Mouse (Mus musculus) myocyte (in vitro differentiated cells): Measurements from ENCODE around the gene Parm1. TPM values are rescaled to one million over a fixed set of nuclear protein-coding genes. Genes with fewer than 3 reads are reported as not detected.

ENCODE experiments used
- H3K27me3 ChIP-seq: one replicate; pipeline ENCODE4 v1.6.1; 2011; ENCODE audit not compliant: control insufficient read depth, insufficient read depth, insufficient read length
- H3K36me3 ChIP-seq: one replicate; pipeline ENCODE4 v1.6.1; 2011; ENCODE audit not compliant: control insufficient read depth, insufficient read depth
- H3K4me2 ChIP-seq: one replicate; pipeline ENCODE4 v1.6.1; 2011; ENCODE audit warnings: low read depth, control low read depth
- H3K4me3 ChIP-seq: one replicate; pipeline ENCODE4 v1.5.1; 2011; ENCODE audit warnings: mild to moderate bottlenecking, control low read depth, moderate library complexity
- H3K79me2 ChIP-seq: one replicate; pipeline ENCODE4 v1.6.1; 2011; ENCODE audit not compliant: control insufficient read depth, insufficient read depth
- H3ac ChIP-seq: one replicate; pipeline ENCODE4 v1.6.1; 2011; ENCODE audit not compliant: control insufficient read depth, insufficient read length
- CEBPB ChIP-seq: IDR thresholded peaks from 2 replicates; pipeline ENCODE4 v1.6.1; 2011; ENCODE audit warnings: mild to moderate bottlenecking, moderate library complexity; ENCODE audit not compliant: poor library complexity, insufficient read depth, severe bottlenecking
- E2F4 ChIP-seq: IDR thresholded peaks from one replicate; pipeline ENCODE4 v1.6.1; 2011; ENCODE audit warnings: mild to moderate bottlenecking, control low read depth, moderate library complexity; ENCODE audit not compliant: insufficient read depth
- MAX ChIP-seq: IDR thresholded peaks from one replicate; pipeline ENCODE4 v1.6.1; 2011; ENCODE audit warnings: low read depth, mild to moderate bottlenecking, control low read depth
- MYOD1 ChIP-seq, 3 experiments: IDR thresholded peaks; one replicate each; pipeline ENCODE4 v1.6.1; 2011; ENCODE audit warnings: control low read depth in 2 of 3, low read depth in 2 of 3, mild to moderate bottlenecking in 2 of 3, moderate library complexity in 1 of 3; ENCODE audit not compliant: insufficient read length in 2 of 3, control insufficient read depth in 1 of 3
- MYOG ChIP-seq, 3 experiments: IDR thresholded peaks; one replicate each; pipeline ENCODE4 v1.6.1; 2011; ENCODE audit warnings: control low read depth in 2 of 3, low read depth in 2 of 3, mild to moderate bottlenecking in 2 of 3; ENCODE audit not compliant: insufficient read length in 2 of 3, control insufficient read depth in 1 of 3, insufficient read depth in 1 of 3
- POLR2A ChIP-seq: IDR thresholded peaks from one replicate; pipeline ENCODE4 v1.6.1; 2011; ENCODE audit warnings: low read depth, mild to moderate bottlenecking, control low read depth, moderate library complexity; ENCODE audit not compliant: insufficient read length
- POLR2AphosphoS2 ChIP-seq: IDR thresholded peaks from one replicate; pipeline ENCODE4 v1.6.1; 2011; ENCODE audit warnings: low read depth, control low read depth; ENCODE audit not compliant: insufficient read length
- REST ChIP-seq: IDR thresholded peaks from one replicate; pipeline ENCODE4 v1.6.1; 2011; ENCODE audit warnings: mild to moderate bottlenecking, control low read depth, moderate library complexity; ENCODE audit not compliant: insufficient read depth, insufficient read length
- SRF ChIP-seq: IDR thresholded peaks from one replicate; pipeline ENCODE4 v1.6.1; 2011; ENCODE audit warnings: low read depth; ENCODE audit not compliant: control insufficient read depth, insufficient read length
- TCF12 ChIP-seq: IDR thresholded peaks from one replicate; pipeline ENCODE4 v1.6.1; 2011; ENCODE audit warnings: mild to moderate bottlenecking, control low read depth; ENCODE audit not compliant: poor library complexity, insufficient read depth, severe bottlenecking
- TCF3 ChIP-seq: IDR thresholded peaks from one replicate; pipeline ENCODE4 v1.6.1; 2011; ENCODE audit warnings: low read depth, control low read depth; ENCODE audit not compliant: insufficient read length
- USF1 ChIP-seq: IDR thresholded peaks from one replicate; pipeline ENCODE4 v1.6.1; 2011; ENCODE audit warnings: low read depth, mild to moderate bottlenecking, control low read depth, moderate library complexity
- polyA plus RNA-seq: library from polyadenylated mRNA; unstranded; fragments of >200 nt; fragmentation: generic; extraction: Trizol; gene quantifications from one replicate; pipeline ENCODE4 v1.2.1, GENCODE M21; 2012; ENCODE audit warnings: missing spikeins

The Parm1 gene
- polyA plus RNA-seq, 1 experiment = 1.5 TPM

GRCm38 (mm10) chr5:91669235-91669634, 151.8 kb downstream of the Parm1 start:
- no peaks in the 10 kb centered on the region for H3K36me3 ChIP-seq
- TF ChIP-seq E2F4 (no peak), MYOD1 (IDR thresholded peaks at IDR 0.05; ENCODE audit: control insufficient read depth in 1 of 3, insufficient read length in 2 of 3, low read depth in 2 of 3) (no peak), TCF12 (no peak), MYOG (IDR thresholded peaks at IDR 0.05; ENCODE audit: control insufficient read depth in 1 of 3, insufficient read depth in 1 of 3, insufficient read length in 2 of 3, low read depth in 2 of 3) (no peak), POLR2AphosphoS2 (no peak), CEBPB (no peak), TCF3 (no peak), REST (no peak), POLR2A (no peak), SRF (no peak), USF1 (no peak), MAX (no peak)
- no peaks in the 10 kb centered on the region for H3K79me2 ChIP-seq
- no peak overlapping the region for H3K4me3 ChIP-seq
- H3K4me2 ChIP-seq = no peak overlapping the region
- H3K27me3 ChIP-seq = no peaks in the 10 kb centered on the region
- no peak overlapping the region for H3ac ChIP-seq

Other genes with a start within 250 kb of the Parm1 start
- gene Btc, start 114.6 kb upstream of the Parm1 start, polyA plus RNA-seq = 0.36 TPM